Mouse (Mus musculus) forebrain, embryonic 15.5 days (tissue): ENCODE results near the gene Borcs5. TPM values are rescaled to one million over a fixed set of nuclear protein-coding genes. Genes with fewer than 3 reads are reported as not detected.

Experiments
- ATAC-seq: fragments of 200-750 bp; cut with Nextera tagmentation; replicated peaks from 2 replicates; pipeline ENCODE4 v1.8.0; 2017; ENCODE audit warnings: mild to moderate bottlenecking, moderate TSS enrichment, moderate library complexity
- H3K27ac ChIP-seq: fragments of 300-500 bp; sonication (generic); replicated peaks from 2 replicates; pipeline ENCODE4 v1.5.1; 2015; ENCODE audit warnings: mild to moderate bottlenecking, inconsistent platforms
- H3K27me3 ChIP-seq: fragments of 300-500 bp; sonication (generic); 2 replicates; pipeline ENCODE4 v1.6.1; 2015; ENCODE audit warnings: inconsistent platforms
- H3K36me3 ChIP-seq: fragments of 300-500 bp; sonication (generic); 2 replicates; pipeline ENCODE4 v1.6.1; 2015; ENCODE audit warnings: mild to moderate bottlenecking, inconsistent platforms
- H3K4me1 ChIP-seq: fragments of 300-500 bp; sonication (generic); 2 replicates; pipeline ENCODE4 v1.6.1; 2015; ENCODE audit warnings: inconsistent platforms
- H3K4me2 ChIP-seq: fragments of 300-500 bp; sonication (generic); replicated peaks from 2 replicates; pipeline ENCODE4 v1.6.1; 2015; ENCODE audit warnings: mild to moderate bottlenecking, inconsistent platforms
- H3K4me3 ChIP-seq: fragments of 300-500 bp; sonication (generic); 2 replicates; pipeline ENCODE4 v1.5.1; 2015; ENCODE audit warnings: mild to moderate bottlenecking, inconsistent platforms
- H3K9ac ChIP-seq: fragments of 300-500 bp; sonication (generic); replicated peaks from 2 replicates; pipeline ENCODE4 v1.6.1; 2015; ENCODE audit warnings: mild to moderate bottlenecking, inconsistent platforms
- H3K9me3 ChIP-seq: fragments of 300-500 bp; sonication (generic); 2 replicates; pipeline ENCODE4 v1.6.1; 2016; ENCODE audit warnings: inconsistent platforms
- WGBS: fragments of 180-500 bp; shearing (Covaris S2); methylation state at CpG from one replicate; pipeline ENCODE4 v1.1.7; 2015; ENCODE audit warnings: mixed read lengths; 5-methylcytosine and 5-hydroxymethylcytosine counted together
- polyA plus RNA-seq: library from polyadenylated mRNA; unstranded; fragments of >200 nt; fragmentation: Nextera tagmentation; extraction: Ambion mirVana; gene quantifications from 2 replicates; pipeline ENCODE4 v1.2.1, GENCODE M21; 2015

Borcs5 gene
- 45.8 and 46.0 TPM in 2 replicates for polyA plus RNA-seq

DNA sequence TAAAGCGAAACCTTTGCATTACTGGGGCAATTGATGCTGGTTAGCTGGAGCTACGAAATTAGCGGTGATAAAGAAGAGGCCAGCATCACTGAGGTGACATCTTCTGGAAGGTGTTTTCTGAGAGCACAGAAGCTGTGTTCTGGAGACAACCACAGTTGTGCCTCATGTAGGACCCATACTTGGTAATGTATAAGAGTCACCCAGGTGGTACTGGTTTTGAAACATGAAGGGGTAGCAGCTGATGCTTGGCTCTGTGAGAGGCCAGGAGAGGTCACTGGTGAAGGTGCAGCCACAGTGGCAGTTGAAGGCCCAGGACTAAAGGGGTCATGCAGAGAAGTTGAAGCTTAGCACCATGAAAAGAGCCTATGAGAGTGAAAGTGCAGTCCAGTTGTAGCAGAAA is at the start of gene Borcs5:
Borcs5 (plus strand) TSS at position 301 of the 400 bp plus-strand sequence.
- Histone ChIP-seq H3K4me3 (no peak within 1 kb of the TSS), H3K36me3 (no peaks in the 10 kb centered on the region), H3K27ac (no peak within 1 kb of the TSS), H3K9me3 (no peaks in the 10 kb centered on the region), H3K9ac (no peak within 1 kb of the TSS), H3K27me3 (no peaks in the 10 kb centered on the region), H3K4me2 (no peak within 1 kb of the TSS), H3K4me1 (peaks cover 7% of the 10 kb centered on the region)
- ATAC-seq: no peak
- 97% methylated on average over 3 of the region's 3 CpGs for WGBS

- no peak overlapping the region for H3K4me2 ChIP-seq
- no peak overlapping the region for H3K9ac ChIP-seq
- no peaks in the 10 kb centered on the region for H3K9me3 ChIP-seq
- no peak for ATAC-seq
- H3K4me3 ChIP-seq: no peak overlapping the region
- 88% methylated on average over 2 of the region's 2 CpGs for WGBS
- H3K4me1 ChIP-seq: no peaks in the 10 kb centered on the region
- H3K36me3 ChIP-seq: no peaks in the 10 kb centered on the region
- no peak overlapping the region for H3K27ac ChIP-seq
- H3K27me3 ChIP-seq: no peaks in the 10 kb centered on the region
Measured at GRCm38 (mm10) chr6:134591614-134592013, 47.7 kb upstream of the Borcs5 start.

GRCm38 (mm10) chr6:134594569-134595442 is 44.5 kb upstream of the Borcs5 start:
- no peaks in the 10 kb centered on the region for H3K9me3 ChIP-seq
- ATAC-seq: no peak
- no peak overlapping the region for H3K27ac ChIP-seq
- H3K27me3 ChIP-seq: no peaks in the 10 kb centered on the region
- no peaks in the 10 kb centered on the region for H3K36me3 ChIP-seq
- no peak overlapping the region for H3K4me2 ChIP-seq
- no peak overlapping the region for H3K9ac ChIP-seq
- no peak overlapping the region for H3K4me3 ChIP-seq
- 92% methylated on average over 21 of the region's 21 CpGs for WGBS
- H3K4me1 ChIP-seq: no peaks in the 10 kb centered on the region

DNA sequence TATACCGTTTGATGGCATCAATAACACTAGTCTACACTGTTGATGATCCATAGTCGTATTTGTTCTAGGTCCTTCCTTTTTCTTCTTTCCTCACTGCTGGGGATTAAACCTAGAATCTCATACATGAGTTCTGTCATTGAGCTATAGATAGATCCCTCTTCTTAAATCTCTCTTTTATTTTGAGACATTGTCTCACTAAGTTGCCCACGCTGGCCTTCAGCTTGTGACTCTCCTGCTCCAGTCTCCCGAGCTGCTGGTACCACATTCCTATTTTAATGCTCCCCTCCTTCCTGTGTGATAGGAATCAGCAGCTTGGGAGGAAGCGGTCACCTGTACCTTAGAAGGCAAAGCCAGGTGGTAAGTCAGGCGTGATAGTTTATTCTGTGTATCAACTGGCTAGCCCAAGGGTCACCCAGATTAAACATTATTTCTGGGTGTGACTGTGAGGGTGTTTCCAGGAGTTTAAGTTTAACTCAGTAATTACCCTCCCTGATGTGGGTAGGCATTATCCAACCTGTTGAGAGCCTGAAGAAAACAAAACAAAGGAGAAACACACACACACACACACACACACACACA is 41.6 kb upstream of the Borcs5 start:
- no peaks in the 10 kb centered on the region for H3K4me1 ChIP-seq
- H3K27ac ChIP-seq: no peak overlapping the region
- 92% methylated on average over 6 of the region's 6 CpGs for WGBS
- no peaks in the 10 kb centered on the region for H3K27me3 ChIP-seq
- H3K4me3 ChIP-seq: no peak overlapping the region
- no peak overlapping the region for H3K4me2 ChIP-seq
- no peak for ATAC-seq
- no peaks in the 10 kb centered on the region for H3K36me3 ChIP-seq
- no peaks in the 10 kb centered on the region for H3K9me3 ChIP-seq
- no peak overlapping the region for H3K9ac ChIP-seq

- Histone ChIP-seq H3K27me3 (no peaks in the 10 kb centered on the region), H3K36me3 (no peaks in the 10 kb centered on the region), H3K27ac (no peak overlapping the region), H3K9me3 (no peaks in the 10 kb centered on the region), H3K4me2 (no peak overlapping the region), H3K9ac (no peak overlapping the region), H3K4me1 (no peaks in the 10 kb centered on the region), H3K4me3 (no peak overlapping the region)
- 43% methylated on average over 1 of the region's 1 CpGs for WGBS
- no peak for ATAC-seq
Measured at GRCm38 (mm10) chr6:134599239-134599638, 40.1 kb upstream of the Borcs5 start.

- H3K27me3 ChIP-seq: no peaks in the 10 kb centered on the region
- no peak overlapping the region for H3K27ac ChIP-seq
- no peak overlapping the region for H3K4me2 ChIP-seq
- WGBS: 65% methylated on average over 7 of the region's 7 CpGs
- H3K36me3 ChIP-seq: no peaks in the 10 kb centered on the region
- H3K9me3 ChIP-seq: no peaks in the 10 kb centered on the region
- H3K4me1 ChIP-seq: no peaks in the 10 kb centered on the region
- H3K9ac ChIP-seq: no peak overlapping the region
- ATAC-seq: no peak
- no peak overlapping the region for H3K4me3 ChIP-seq
Measured at GRCm38 (mm10) chr6:134601130-134601529, 38.2 kb upstream of the Borcs5 start.

DNA sequence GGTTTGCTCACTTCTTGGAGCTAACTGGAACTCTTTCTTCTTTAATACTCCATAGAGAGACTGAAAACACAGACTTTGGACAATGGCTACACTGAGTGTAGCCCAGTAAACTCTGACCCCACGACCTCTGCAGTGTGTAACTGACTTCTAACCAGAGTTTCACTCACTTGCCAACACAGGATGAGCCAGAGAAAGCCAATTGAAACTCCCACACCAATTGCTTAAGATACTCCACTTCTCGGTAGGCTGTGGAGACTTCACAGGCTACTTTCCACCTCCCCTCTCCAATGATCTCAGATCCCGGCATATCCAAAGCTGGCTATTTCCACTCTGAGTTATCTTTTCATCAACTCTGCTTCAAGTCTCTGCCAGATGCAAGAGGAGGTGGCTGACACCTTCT is 37.5 kb upstream of the Borcs5 start:
- no peak overlapping the region for H3K9ac ChIP-seq
- H3K36me3 ChIP-seq: no peaks in the 10 kb centered on the region
- WGBS: 64% methylated on average over 3 of the region's 3 CpGs
- no peaks in the 10 kb centered on the region for H3K27me3 ChIP-seq
- no peak overlapping the region for H3K4me3 ChIP-seq
- no peak for ATAC-seq
- no peak overlapping the region for H3K27ac ChIP-seq
- H3K4me2 ChIP-seq: no peak overlapping the region
- no peaks in the 10 kb centered on the region for H3K4me1 ChIP-seq
- no peaks in the 10 kb centered on the region for H3K9me3 ChIP-seq

DNA sequence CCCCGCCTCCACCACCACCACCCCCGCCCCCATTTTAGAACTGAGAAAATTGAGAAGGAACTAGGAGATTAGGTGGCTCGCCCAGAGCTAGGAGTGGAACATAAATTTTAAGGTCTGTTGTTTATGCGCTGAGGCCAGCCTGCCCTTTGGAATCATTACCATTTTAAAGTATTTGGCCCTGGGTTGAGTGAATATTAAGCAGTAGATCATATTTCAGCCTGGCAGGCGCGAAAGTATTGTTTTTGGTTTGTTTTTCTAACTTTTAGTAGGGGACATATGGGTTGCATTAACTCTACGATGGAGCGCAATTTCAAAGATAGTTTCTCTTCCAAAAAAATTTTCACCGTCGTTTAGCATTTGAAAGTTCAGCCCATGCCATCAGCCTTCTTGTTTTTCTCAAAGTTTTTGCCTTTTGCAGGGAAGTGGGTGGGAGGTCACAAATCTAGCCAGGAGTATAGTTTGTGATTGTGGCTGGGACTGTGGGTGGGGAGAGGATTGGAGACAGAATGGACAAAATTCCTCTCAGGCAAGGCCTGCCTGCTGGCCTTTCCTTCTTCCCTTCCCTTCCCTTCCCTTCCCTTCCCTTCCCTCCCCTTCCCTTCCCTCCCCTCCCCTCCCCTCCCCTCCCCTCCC is 36.8 kb upstream of the Borcs5 start:
- Histone ChIP-seq H3K4me3 (no peak overlapping the region), H3K9ac (no peak overlapping the region), H3K27me3 (no peaks in the 10 kb centered on the region), H3K27ac (no peak overlapping the region), H3K9me3 (no peaks in the 10 kb centered on the region), H3K4me1 (no peaks in the 10 kb centered on the region), H3K36me3 (no peaks in the 10 kb centered on the region), H3K4me2 (no peak overlapping the region)
- ATAC-seq: no peak
- 63% methylated on average over 10 of the region's 10 CpGs for WGBS

DNA sequence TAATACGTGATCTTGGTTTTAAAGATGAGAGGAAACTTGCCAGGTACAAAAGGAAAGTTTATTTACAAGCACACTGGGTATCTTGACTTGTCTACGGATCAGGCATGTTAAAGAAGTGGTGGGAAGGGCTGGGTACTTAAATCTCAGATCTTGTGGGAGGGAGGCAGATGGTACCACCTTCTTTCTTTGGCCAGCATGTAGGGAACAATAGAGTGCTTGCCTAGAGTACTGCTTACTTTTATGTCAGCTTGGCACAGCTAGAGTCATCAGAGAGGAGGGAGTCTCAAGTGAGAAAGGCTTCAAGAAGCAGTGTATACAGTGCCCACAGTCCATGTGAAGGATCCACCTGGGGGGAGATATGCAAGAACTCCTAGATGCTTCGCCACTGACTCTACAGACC is 34.1 kb upstream of the Borcs5 start:
- H3K4me1 ChIP-seq: no peaks in the 10 kb centered on the region
- H3K36me3 ChIP-seq: no peaks in the 10 kb centered on the region
- H3K9ac ChIP-seq: no peak overlapping the region
- no peak overlapping the region for H3K27ac ChIP-seq
- H3K4me3 ChIP-seq: no peak overlapping the region
- H3K4me2 ChIP-seq: no peak overlapping the region
- ATAC-seq: no peak
- H3K9me3 ChIP-seq: no peaks in the 10 kb centered on the region
- 85% methylated on average over 3 of the region's 3 CpGs for WGBS
- no peaks in the 10 kb centered on the region for H3K27me3 ChIP-seq

DNA sequence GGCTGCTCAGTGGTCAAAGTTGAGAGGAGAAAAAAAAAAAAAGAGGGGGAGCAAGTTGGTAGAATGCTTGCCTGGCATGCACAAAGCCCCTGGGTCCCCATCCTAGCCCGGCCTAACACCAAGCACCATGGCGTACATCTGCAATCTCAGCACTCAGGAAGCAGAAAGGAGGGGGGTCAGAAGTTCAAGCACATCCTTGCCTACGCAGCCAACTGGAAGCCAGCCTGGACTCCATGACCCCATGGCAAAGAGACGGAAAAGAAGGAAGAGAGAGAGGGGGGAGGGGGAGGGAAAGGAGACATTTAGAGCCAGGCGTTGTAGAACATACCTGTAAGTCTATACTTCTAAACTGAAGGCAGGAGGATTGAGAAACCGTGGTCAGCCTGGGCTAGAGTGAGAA is 32.8 kb upstream of the Borcs5 start:
- ATAC-seq: no peak

DNA sequence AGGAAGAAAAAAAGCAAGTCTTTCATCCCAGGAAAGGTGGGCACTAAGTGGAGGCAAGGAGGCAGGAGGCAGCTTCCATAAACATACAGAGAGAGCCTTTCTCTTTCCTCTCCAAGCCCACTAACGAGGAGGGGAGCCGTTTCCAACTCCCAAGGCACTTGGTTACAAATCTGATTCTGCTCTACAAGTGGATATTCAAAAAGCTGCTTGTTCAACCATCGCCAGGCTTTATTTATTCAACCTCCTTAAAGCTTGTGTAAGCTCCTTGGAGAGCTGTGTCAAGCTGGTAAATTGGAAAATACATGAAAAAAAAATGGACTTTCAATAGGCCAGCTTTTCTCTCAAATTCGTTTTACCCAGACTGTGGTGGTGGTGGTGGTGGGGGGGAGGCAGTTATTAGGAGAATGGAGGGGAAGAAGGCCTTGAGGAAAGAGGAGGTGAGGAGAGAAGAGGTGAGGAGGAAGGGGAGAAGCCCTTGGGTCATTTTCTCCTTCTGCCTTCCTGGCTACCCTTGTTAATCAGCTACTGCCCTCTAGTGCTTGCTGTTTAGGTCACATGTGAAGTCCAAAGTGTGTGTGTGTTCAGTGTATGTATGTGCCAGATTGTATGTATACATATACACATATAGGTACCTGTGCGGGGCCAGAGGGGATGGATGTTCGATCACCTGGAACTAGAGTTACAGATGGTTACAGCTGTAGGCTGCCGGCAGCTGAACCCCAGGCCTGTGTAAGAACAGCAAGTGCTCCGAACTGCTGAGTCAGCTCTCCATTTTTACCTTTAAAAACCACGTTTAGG is 32.2 kb upstream of the Borcs5 start:
- no peak overlapping the region for H3K9ac ChIP-seq
- H3K27me3 ChIP-seq: no peaks in the 10 kb centered on the region
- no peak overlapping the region for H3K4me2 ChIP-seq
- H3K36me3 ChIP-seq: no peaks in the 10 kb centered on the region
- no peaks in the 10 kb centered on the region for H3K4me1 ChIP-seq
- peak; percentile 43; the same call in 1 of the 2 replicates for ATAC-seq
- H3K27ac ChIP-seq: no peak overlapping the region
- WGBS: 51% methylated on average over 9 of the region's 9 CpGs
- no peaks in the 10 kb centered on the region for H3K9me3 ChIP-seq
- H3K4me3 ChIP-seq: no peak overlapping the region

More for the DNA sequence above, 32.8 kb upstream of the Borcs5 start:
- H3K27me3 ChIP-seq: no peaks in the 10 kb centered on the region
- no peak overlapping the region for H3K27ac ChIP-seq
- H3K4me2 ChIP-seq: no peak overlapping the region
- 66% methylated on average over 6 of the region's 6 CpGs for WGBS
- no peak overlapping the region for H3K9ac ChIP-seq
- H3K4me3 ChIP-seq: no peak overlapping the region
- no peaks in the 10 kb centered on the region for H3K4me1 ChIP-seq
- no peaks in the 10 kb centered on the region for H3K9me3 ChIP-seq
- no peaks in the 10 kb centered on the region for H3K36me3 ChIP-seq

- H3K36me3 ChIP-seq: no peaks in the 10 kb centered on the region
- H3K27me3 ChIP-seq: no peaks in the 10 kb centered on the region
- no peaks in the 10 kb centered on the region for H3K9me3 ChIP-seq
- no peak overlapping the region for H3K4me3 ChIP-seq
- no peak for ATAC-seq
- H3K9ac ChIP-seq: no peak overlapping the region
- H3K4me1 ChIP-seq: no peaks in the 10 kb centered on the region
- H3K4me2 ChIP-seq: no peak overlapping the region
- WGBS: 91% methylated on average over 9 of the region's 9 CpGs
- no peak overlapping the region for H3K27ac ChIP-seq
Measured at GRCm38 (mm10) chr6:134610380-134610779, 28.9 kb upstream of the Borcs5 start.
